Mouse (Mus musculus) bone marrow, adult 2 months (tissue): ENCODE measurements at regions not wholly inside any gene's neighbourhood (a gene's known extent, or its start where the extent isn't known, plus 50 kb on each side); places are given as distances from the start of the nearest gene placed in this dataset.

Experiments
- H3K27ac ChIP-seq: fragments of 200-500 bp; 2 replicates; pipeline ENCODE4 v1.5.1; 2012; ENCODE audit warnings: low read depth, mild to moderate bottlenecking, control low read depth, inconsistent platforms, low read length; ENCODE audit not compliant: control insufficient read depth, poor library complexity, insufficient read depth
- H3K4me1 ChIP-seq: fragments of 200-500 bp; 2 replicates; pipeline ENCODE4 v1.6.1; 2011; ENCODE audit warnings: low read length; ENCODE audit not compliant: control insufficient read depth, insufficient read depth
- H3K4me3 ChIP-seq: fragments of 200-500 bp; replicated peaks from 2 replicates; pipeline ENCODE3; 2011; ENCODE audit warnings: mild to moderate bottlenecking, low read depth, low read length, control low read depth; ENCODE audit not compliant: control insufficient read depth
- CTCF ChIP-seq: fragments of 200-500 bp; IDR thresholded peaks from 2 replicates; pipeline ENCODE4 v1.5.1; 2011; ENCODE audit warnings: low read length, control low read depth; ENCODE audit not compliant: control insufficient read depth, insufficient read depth
- POLR2A ChIP-seq: fragments of 200-500 bp; IDR thresholded peaks from 2 replicates; pipeline ENCODE4 v1.6.1; 2011; ENCODE audit warnings: low read depth, mild to moderate bottlenecking, control low read depth, low read length, borderline replicate concordance; ENCODE audit not compliant: control insufficient read depth
- WGBS: fragments of 180-500 bp; shearing (Covaris S2); methylation state at CpG from one replicate; pipeline ENCODE4 v1.1.7; 2018; 5-methylcytosine and 5-hydroxymethylcytosine counted together

GRCm38 (mm10) chr14:102699015-102699414 is 283.4 kb downstream of the Kctd12 start:
- Histone ChIP-seq H3K27ac (no peak overlapping the region), H3K4me1 (no peaks in the 10 kb centered on the region), H3K4me3 (no peak overlapping the region)
- TF ChIP-seq POLR2A (no peak), CTCF (no peak)
- 74% methylated on average over 3 of the region's 3 CpGs for WGBS

GRCm38 (mm10) chr14:102686791-102687190 is 295.6 kb downstream of the Kctd12 start:
- no peak overlapping the region for H3K27ac ChIP-seq
- no peak for TF ChIP-seq POLR2A
- no peak for TF ChIP-seq CTCF
- WGBS = 29% methylated on average over 1 of the region's 1 CpGs
- no peak overlapping the region for H3K4me3 ChIP-seq
- no peaks in the 10 kb centered on the region for H3K4me1 ChIP-seq

GRCm38 (mm10) chr14:102676582-102676981 is 305.9 kb downstream of the Kctd12 start:
- TF ChIP-seq POLR2A = no peak
- no peak for TF ChIP-seq CTCF
- Histone ChIP-seq H3K4me3 (no peak overlapping the region), H3K4me1 (no peaks in the 10 kb centered on the region), H3K27ac (no peak overlapping the region)
- WGBS = 80% methylated on average over 5 of the region's 5 CpGs

- H3K27ac ChIP-seq = no peak overlapping the region
- TF ChIP-seq CTCF (no peak), POLR2A (no peak)
- no peaks in the 10 kb centered on the region for H3K4me1 ChIP-seq
- 75% methylated on average over 5 of the region's 5 CpGs for WGBS
- H3K4me3 ChIP-seq = no peak overlapping the region
These were observed 307.8 kb downstream of the Kctd12 start for GRCm38 (mm10) chr14:102674635-102675034.

GRCm38 (mm10) chr14:102673724-102674123 is 308.7 kb downstream of the Kctd12 start:
- Histone ChIP-seq H3K4me1 (no peaks in the 10 kb centered on the region), H3K27ac (no peak overlapping the region), H3K4me3 (no peak overlapping the region)
- TF ChIP-seq POLR2A (no peak), CTCF (no peak)
- 82% methylated on average over 5 of the region's 5 CpGs for WGBS

GRCm38 (mm10) chr14:102663240-102663639 is 319.2 kb downstream of the Kctd12 start:
- Histone ChIP-seq H3K27ac (no peak overlapping the region), H3K4me3 (no peak overlapping the region), H3K4me1 (no peaks in the 10 kb centered on the region)
- 81% methylated on average over 2 of the region's 2 CpGs for WGBS
- TF ChIP-seq CTCF (no peak), POLR2A (no peak)

- no peak overlapping the region for H3K27ac ChIP-seq
- TF ChIP-seq CTCF (no peak), POLR2A (no peak)
- peaks cover 1% of the 10 kb centered on the region; the same call in 1 of the 2 replicates for H3K4me1 ChIP-seq
- H3K4me3 ChIP-seq = no peak overlapping the region
- WGBS = 74% methylated on average over 11 of the region's 11 CpGs
These were observed 322.1 kb downstream of the Kctd12 start for GRCm38 (mm10) chr14:102660351-102660750.

GRCm38 (mm10) chr14:102656235-102656634 is 326.2 kb downstream of the Kctd12 start:
- H3K4me1 ChIP-seq = peaks cover 1% of the 10 kb centered on the region; the same call in 1 of the 2 replicates
- no peak overlapping the region for H3K27ac ChIP-seq
- TF ChIP-seq POLR2A (no peak), CTCF (no peak)
- no peak overlapping the region for H3K4me3 ChIP-seq
- WGBS = 33% methylated on average over 1 of the region's 1 CpGs

- Histone ChIP-seq H3K4me1 (no peaks in the 10 kb centered on the region), H3K4me3 (no peak overlapping the region), H3K27ac (no peak overlapping the region)
- 50% methylated on average over 2 of the region's 2 CpGs for WGBS
- TF ChIP-seq POLR2A (no peak), CTCF (no peak)
These were observed 352.8 kb downstream of the Kctd12 start for GRCm38 (mm10) chr14:102629601-102630000.
